Mouse (Mus musculus) megakaryocyte, embryonic 14.5 days (primary cell): ENCODE results near the gene Slc5a9. TPM values are rescaled to one million over a fixed set of nuclear protein-coding genes. Genes with fewer than 3 reads are reported as not detected.
"Not testable (repeated sequence)": the region's sequence is repeated elsewhere in the genome, so short reads cannot be mapped to it uniquely, and the experiment has no call there.

Source experiments
- H3K27me3 ChIP-seq: replicated peaks from 2 replicates; pipeline ENCODE3; 2012; ENCODE audit warnings: inconsistent platforms
- H3K36me3 ChIP-seq: replicated peaks from 2 replicates; pipeline ENCODE3; 2012; ENCODE audit warnings: low read length, inconsistent platforms, mixed read lengths
- H3K4me1 ChIP-seq: 2 replicates; pipeline ENCODE4 v1.6.1; 2012; ENCODE audit warnings: inconsistent platforms
- H3K4me3 ChIP-seq: replicated peaks from 2 replicates; pipeline ENCODE3; 2012; ENCODE audit warnings: moderate library complexity, mild to moderate bottlenecking, inconsistent platforms
- H3K9me3 ChIP-seq: 2 replicates; pipeline ENCODE4 v1.6.1; 2012; ENCODE audit warnings: inconsistent platforms
- FLI1 ChIP-seq: IDR thresholded peaks from 2 replicates; pipeline ENCODE4 v1.6.1; 2012; ENCODE audit warnings: low read length, inconsistent platforms, mixed read lengths
- GATA1 ChIP-seq: IDR thresholded peaks from 3 replicates; pipeline ENCODE4 v1.6.1; 2012; ENCODE audit warnings: mixed read lengths, low read length, inconsistent platforms, borderline replicate concordance
- polyA plus RNA-seq: library from polyadenylated mRNA; stranded (reverse); fragments of >175 nt; gene quantifications from 2 replicates; pipeline ENCODE4 v1.2.3, GENCODE M21; 2012; ENCODE audit warnings: low replicate concordance; ENCODE audit not compliant: insufficient read depth

The Slc5a9 gene
- not detected in 2 replicates for polyA plus RNA-seq

- Histone ChIP-seq H3K9me3 (no peaks in the 10 kb centered on the region), H3K27me3 (no peaks in the 10 kb centered on the region), H3K4me3 (no peak within 1 kb of the TSS), H3K4me1 (peaks cover 9% of the 10 kb centered on the region; the same call in 1 of the 2 replicates), H3K36me3 (no peaks in the 10 kb centered on the region)
- TF ChIP-seq GATA1, result no peak
- TF ChIP-seq FLI1, result no peak
Observed at GRCm38 (mm10) chr4:111902775-111903174, at the start of gene Slc5a9. Gene Slc5a9, minus strand, starts transcription at chr4:111902918.

GRCm38 (mm10) chr4:111919092-111919491, 16.4 kb upstream of the Slc5a9 start, which contains the start of gene Skint8:
Gene Skint8, plus strand, starts transcription at chr4:111919392.
- H3K4me1 ChIP-seq, result no peaks in the 10 kb centered on the region
- H3K36me3 ChIP-seq, result no peaks in the 10 kb centered on the region
- TF ChIP-seq GATA1, result no peak
- no peak for TF ChIP-seq FLI1
- H3K27me3 ChIP-seq, result no peaks in the 10 kb centered on the region
- no peaks in the 10 kb centered on the region for H3K9me3 ChIP-seq
- H3K4me3 ChIP-seq, result no peak within 1 kb of the TSS

GRCm38 (mm10) chr4:111907926-111908325, 5.2 kb upstream of the Slc5a9 start:
- Histone ChIP-seq H3K9me3 (no peaks in the 10 kb centered on the region), H3K27me3 (no peaks in the 10 kb centered on the region), H3K4me1 (no peaks in the 10 kb centered on the region), H3K4me3 (no peak overlapping the region), H3K36me3 (no peaks in the 10 kb centered on the region)
- TF ChIP-seq FLI1 (no peak), GATA1 (no peak)

- no peaks in the 10 kb centered on the region for H3K27me3 ChIP-seq
Observed at GRCm38 (mm10) chr4:111901473-111901872, 1.2 kb downstream of the Slc5a9 start.

GRCm38 (mm10) chr4:111900491-111900890, 2.2 kb downstream of the Slc5a9 start:
- peaks cover 11% of the 10 kb centered on the region; the same call in 1 of the 2 replicates for H3K4me1 ChIP-seq
- not testable (repeated sequence) for H3K36me3 ChIP-seq, H3K4me3 ChIP-seq, H3K9me3 ChIP-seq, H3K27me3 ChIP-seq

More at GRCm38 (mm10) chr4:111901473-111901872, 1.2 kb downstream of the Slc5a9 start:
- Histone ChIP-seq H3K4me1 (peaks cover 11% of the 10 kb centered on the region; the same call in 1 of the 2 replicates), H3K9me3 (no peaks in the 10 kb centered on the region), H3K4me3 (no peak overlapping the region), H3K36me3 (no peaks in the 10 kb centered on the region)
- TF ChIP-seq FLI1, result no peak
- no peak for TF ChIP-seq GATA1

GRCm38 (mm10) chr4:111898566-111898965, 4.2 kb downstream of the Slc5a9 start:
- no peaks in the 10 kb centered on the region for H3K9me3 ChIP-seq
- TF ChIP-seq GATA1 (no peak), FLI1 (no peak)
- peaks cover 11% of the 10 kb centered on the region; the same call in 1 of the 2 replicates for H3K4me1 ChIP-seq
- no peaks in the 10 kb centered on the region for H3K36me3 ChIP-seq
- no peak overlapping the region for H3K4me3 ChIP-seq
- no peaks in the 10 kb centered on the region for H3K27me3 ChIP-seq

- Histone ChIP-seq H3K27me3 (no peaks in the 10 kb centered on the region), H3K4me1 (peaks cover 11% of the 10 kb centered on the region; the same call in 1 of the 2 replicates), H3K4me3 (no peak overlapping the region), H3K36me3 (no peaks in the 10 kb centered on the region), H3K9me3 (no peaks in the 10 kb centered on the region)
- TF ChIP-seq GATA1 (no peak), FLI1 (no peak)
Observed at GRCm38 (mm10) chr4:111897755-111898154, 5.0 kb downstream of the Slc5a9 start.

GRCm38 (mm10) chr4:111892138-111892537, 10.6 kb downstream of the Slc5a9 start:
- no peaks in the 10 kb centered on the region for H3K9me3 ChIP-seq
- no peak for TF ChIP-seq GATA1
- TF ChIP-seq FLI1, result no peak

GRCm38 (mm10) chr4:111886607-111887006, 16.1 kb downstream of the Slc5a9 start:
- no peak for TF ChIP-seq GATA1
- no peaks in the 10 kb centered on the region for H3K36me3 ChIP-seq
- peaks cover 4% of the 10 kb centered on the region for H3K27me3 ChIP-seq
- peak overlapping the region; percentile 88 for H3K4me3 ChIP-seq
- H3K9me3 ChIP-seq, result no peaks in the 10 kb centered on the region
- peaks cover 12% of the 10 kb centered on the region for H3K4me1 ChIP-seq

More at GRCm38 (mm10) chr4:111892138-111892537, 10.6 kb downstream of the Slc5a9 start:
- Histone ChIP-seq H3K36me3 (no peaks in the 10 kb centered on the region), H3K27me3 (peaks cover 4% of the 10 kb centered on the region), H3K4me3 (no peak overlapping the region), H3K4me1 (no peaks in the 10 kb centered on the region)

- no peak for TF ChIP-seq FLI1
- Histone ChIP-seq H3K4me1 (peaks cover 12% of the 10 kb centered on the region), H3K4me3 (peak overlapping the region; percentile 88)
Observed at GRCm38 (mm10) chr4:111886018-111886417, 16.7 kb downstream of the Slc5a9 start.

GRCm38 (mm10) chr4:111883543-111883942, 19.2 kb downstream of the Slc5a9 start:
- H3K4me1 ChIP-seq, result peaks cover 18% of the 10 kb centered on the region
- H3K27me3 ChIP-seq, result peaks cover 4% of the 10 kb centered on the region
- H3K36me3 ChIP-seq, result no peaks in the 10 kb centered on the region
- no peak overlapping the region for H3K4me3 ChIP-seq
- TF ChIP-seq GATA1 (no peak), FLI1 (no peak)
- H3K9me3 ChIP-seq, result no peaks in the 10 kb centered on the region

More at GRCm38 (mm10) chr4:111886018-111886417, 16.7 kb downstream of the Slc5a9 start:
- H3K36me3 ChIP-seq, result no peaks in the 10 kb centered on the region
- H3K9me3 ChIP-seq, result no peaks in the 10 kb centered on the region
- peaks cover 4% of the 10 kb centered on the region for H3K27me3 ChIP-seq
